Mouse (Mus musculus): ENCODE data around the gene Idnk. TPM values are rescaled to one million over a fixed set of nuclear protein-coding genes. Genes with fewer than 3 reads are reported as not detected.

The Idnk gene
- polyA plus RNA-seq, 1 experiment from 2014 or later: 37.9 TPM

DNA sequence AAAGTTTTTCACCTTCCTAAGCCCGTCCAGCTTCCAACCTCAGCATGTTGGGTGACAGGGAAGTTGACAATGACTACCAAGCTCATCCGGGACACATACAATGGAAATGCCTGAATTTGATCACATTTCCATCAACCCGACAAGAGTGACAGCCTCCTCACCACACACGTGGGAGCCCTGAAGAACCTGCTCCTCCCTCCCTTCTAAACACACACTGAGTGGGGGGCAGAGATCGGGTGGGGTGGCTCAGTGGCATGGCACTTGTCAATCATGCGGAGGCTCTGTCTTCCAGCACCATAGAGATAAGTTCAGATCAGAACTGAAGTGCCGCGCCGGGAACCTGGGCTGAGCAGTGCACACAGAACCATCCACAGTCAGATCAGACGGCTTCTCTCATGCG lies 7.0 kb upstream of the Idnk start:
- Histone ChIP-seq H3K27me3 (replicated peaks; ENCODE audit: control insufficient read depth, insufficient read depth, low read length) (no peaks in the 10 kb centered on the region), H3K27ac (ENCODE audit: low read depth, low read length) (no peak overlapping the region), H3K9me3 (ENCODE audit: control insufficient read depth, low read length) (no peaks in the 10 kb centered on the region), H3K4me3 (ENCODE audit: low read depth, low read length) (no peak overlapping the region), H3K4me1 (replicated peaks; ENCODE audit: control insufficient read depth, insufficient read depth, low read length) (no peaks in the 10 kb centered on the region), H3K4me2 (no peak overlapping the region), H3K36me3 (ENCODE audit: control insufficient read depth, insufficient read depth, low read length) (no peaks in the 10 kb centered on the region), H3K9ac (ENCODE audit: low read depth, low read length) (no peak overlapping the region)
- DNase-seq (ENCODE audit: low spot score): no peak
- ATAC-seq (replicated peaks; ENCODE audit: low FRiP score): no peak
- 64% methylated on average over 11 of the region's 11 CpGs for WGBS

DNA sequence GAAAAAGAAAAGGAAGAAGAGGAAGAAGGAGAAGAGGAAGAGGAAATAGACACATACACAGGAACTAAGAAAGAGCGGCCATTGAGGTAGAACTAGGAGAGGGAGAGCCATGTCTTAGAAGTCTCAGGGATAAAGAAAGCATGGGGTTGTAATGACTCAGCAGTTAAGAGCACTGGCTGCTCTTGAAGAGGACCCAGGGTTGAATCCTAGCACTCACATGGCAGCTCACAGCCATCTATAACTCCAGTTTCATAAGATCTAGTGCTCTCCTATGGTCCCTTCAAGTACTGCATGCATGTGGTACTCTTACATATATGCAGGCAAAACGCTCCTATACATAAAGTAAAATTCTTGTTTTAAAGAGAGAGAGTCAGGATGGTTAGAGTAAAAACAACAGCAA lies 1.4 kb upstream of the Idnk start:
- ATAC-seq (replicated peaks; ENCODE audit: low FRiP score) (no peak), DNase-seq (ENCODE audit: low spot score) (no peak)
- Histone ChIP-seq H3K9me3 (ENCODE audit: control insufficient read depth, low read length) (no peaks in the 10 kb centered on the region), H3K27ac (ENCODE audit: low read depth, low read length) (no peak overlapping the region), H3K27me3 (replicated peaks; ENCODE audit: control insufficient read depth, insufficient read depth, low read length) (no peaks in the 10 kb centered on the region), H3K4me2 (no peak overlapping the region), H3K4me1 (replicated peaks; ENCODE audit: control insufficient read depth, insufficient read depth, low read length) (peaks cover 5% of the 10 kb centered on the region), H3K36me3 (ENCODE audit: control insufficient read depth, insufficient read depth, low read length) (peaks cover 12% of the 10 kb centered on the region), H3K9ac (ENCODE audit: low read depth, low read length) (no peak overlapping the region), H3K4me3 (ENCODE audit: low read depth, low read length) (no peak overlapping the region)
- 75% methylated on average over 2 of the region's 2 CpGs for WGBS

GRCm38 (mm10) chr13:58157036-58157435 lies 413 bp upstream of the Idnk start:
- H3K27ac ChIP-seq (ENCODE audit: low read depth, low read length): no peak overlapping the region
- H3K36me3 ChIP-seq (ENCODE audit: control insufficient read depth, insufficient read depth, low read length): peaks cover 17% of the 10 kb centered on the region
- peak overlapping the region; percentile 76 for H3K9ac ChIP-seq (ENCODE audit: low read depth, low read length)
- peak overlapping the region; percentile 95 for H3K4me2 ChIP-seq
- DNase-seq (ENCODE audit: low spot score): no peak
- 14% methylated on average over 8 of the region's 8 CpGs for WGBS
- H3K4me3 ChIP-seq (ENCODE audit: low read depth, low read length): peak overlapping the region; percentile 96
- H3K27me3 ChIP-seq (replicated peaks; ENCODE audit: control insufficient read depth, insufficient read depth, low read length): no peaks in the 10 kb centered on the region
- ATAC-seq (replicated peaks; ENCODE audit: low FRiP score): peak; percentile 21; the same call in 1 of the 2 replicates
- peaks cover 5% of the 10 kb centered on the region for H3K4me1 ChIP-seq (replicated peaks; ENCODE audit: control insufficient read depth, insufficient read depth, low read length)
- no peaks in the 10 kb centered on the region for H3K9me3 ChIP-seq (ENCODE audit: control insufficient read depth, low read length)

GRCm38 (mm10) chr13:58158099-58158912 lies 857 bp downstream of the Idnk start:
- DNase-seq (ENCODE audit: low spot score) (peak; percentile 82), ATAC-seq (replicated peaks; ENCODE audit: low FRiP score) (peak; percentile 53)
- Histone ChIP-seq H3K4me3 (ENCODE audit: low read depth, low read length) (peak overlapping the region; percentile 96), H3K4me1 (replicated peaks; ENCODE audit: control insufficient read depth, insufficient read depth, low read length) (peaks cover 5% of the 10 kb centered on the region), H3K9me3 (ENCODE audit: control insufficient read depth, low read length) (no peaks in the 10 kb centered on the region), H3K4me2 (peak overlapping the region; percentile 95), H3K27ac (ENCODE audit: low read depth, low read length) (peak overlapping the region; percentile 56), H3K9ac (ENCODE audit: low read depth, low read length) (peak overlapping the region; percentile 76), H3K36me3 (ENCODE audit: control insufficient read depth, insufficient read depth, low read length) (peaks cover 18% of the 10 kb centered on the region), H3K27me3 (replicated peaks; ENCODE audit: control insufficient read depth, insufficient read depth, low read length) (no peaks in the 10 kb centered on the region)
- 5% methylated on average over 16 of the region's 16 CpGs for WGBS

DNA sequence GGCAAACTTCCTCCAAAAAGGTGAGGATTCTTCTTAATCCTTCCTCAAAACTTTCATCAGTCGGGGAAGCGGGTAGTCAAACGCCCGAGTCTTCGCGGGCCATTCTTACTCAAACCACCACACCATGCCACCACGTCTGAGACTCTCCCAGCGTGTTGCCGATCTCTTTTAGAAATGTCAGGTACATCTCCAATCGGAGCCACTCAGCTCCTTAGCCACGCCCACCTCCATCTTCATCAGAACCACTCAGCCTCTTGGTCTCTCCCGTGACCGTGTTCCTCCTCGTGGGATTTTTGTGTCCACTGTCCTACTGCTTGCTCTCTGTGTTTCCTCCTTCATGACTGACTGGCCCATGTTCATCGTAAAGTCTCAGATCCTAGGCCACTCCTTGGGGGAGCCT lies 3.3 kb downstream of the Idnk start:
- DNase-seq (ENCODE audit: low spot score) (no peak), ATAC-seq (replicated peaks; ENCODE audit: low FRiP score) (no peak)
- no peaks in the 10 kb centered on the region for H3K27me3 ChIP-seq (replicated peaks; ENCODE audit: control insufficient read depth, insufficient read depth, low read length)
- no peak overlapping the region for H3K9ac ChIP-seq (ENCODE audit: low read depth, low read length)
- peaks cover 28% of the 10 kb centered on the region for H3K36me3 ChIP-seq (ENCODE audit: control insufficient read depth, insufficient read depth, low read length)
- H3K27ac ChIP-seq (ENCODE audit: low read depth, low read length): no peak overlapping the region
- H3K4me3 ChIP-seq (ENCODE audit: low read depth, low read length): no peak overlapping the region
- no peak overlapping the region for H3K4me2 ChIP-seq
- 93% methylated on average over 15 of the region's 15 CpGs for WGBS
- peaks cover 5% of the 10 kb centered on the region for H3K4me1 ChIP-seq (replicated peaks; ENCODE audit: control insufficient read depth, insufficient read depth, low read length)
- H3K9me3 ChIP-seq (ENCODE audit: control insufficient read depth, low read length): no peaks in the 10 kb centered on the region

- no peaks in the 10 kb centered on the region for H3K4me1 ChIP-seq (replicated peaks; ENCODE audit: control insufficient read depth, insufficient read depth, low read length)
- H3K27me3 ChIP-seq (replicated peaks; ENCODE audit: control insufficient read depth, insufficient read depth, low read length): no peaks in the 10 kb centered on the region
- no peak overlapping the region for H3K4me2 ChIP-seq
- 89% methylated on average over 12 of the region's 12 CpGs for WGBS
- peaks cover 28% of the 10 kb centered on the region for H3K36me3 ChIP-seq (ENCODE audit: control insufficient read depth, insufficient read depth, low read length)
- H3K9me3 ChIP-seq (ENCODE audit: control insufficient read depth, low read length): no peaks in the 10 kb centered on the region
- DNase-seq (ENCODE audit: low spot score) (no peak), ATAC-seq (replicated peaks; ENCODE audit: low FRiP score) (no peak)
- no peak overlapping the region for H3K4me3 ChIP-seq (ENCODE audit: low read depth, low read length)
- H3K9ac ChIP-seq (ENCODE audit: low read depth, low read length): no peak overlapping the region
- H3K27ac ChIP-seq (ENCODE audit: low read depth, low read length): no peak overlapping the region
Measured at GRCm38 (mm10) chr13:58163343-58163742, 5.9 kb downstream of the Idnk start.

DNA sequence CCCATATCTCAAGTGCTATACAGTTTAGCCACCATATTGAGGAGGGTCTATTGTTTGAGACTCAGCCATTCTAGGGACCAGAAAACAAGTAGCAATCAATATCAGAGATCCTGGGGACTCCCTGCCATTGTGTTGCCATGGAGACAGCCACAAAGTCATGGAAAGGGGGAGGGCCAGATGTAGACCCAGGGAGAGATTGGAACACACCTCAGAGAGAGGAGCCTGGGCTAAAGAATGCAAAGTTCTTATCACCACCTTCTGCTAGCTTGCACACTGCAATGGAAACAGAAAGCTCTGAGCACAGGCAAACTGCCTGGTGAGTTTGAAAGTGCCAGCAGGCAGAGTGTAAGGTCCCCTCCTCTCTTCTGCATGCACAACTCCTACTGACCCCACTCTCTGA lies 10.7 kb downstream of the Idnk start:
- DNase-seq (ENCODE audit: low spot score) (no peak), ATAC-seq (replicated peaks; ENCODE audit: low FRiP score) (no peak)
- H3K4me3 ChIP-seq (ENCODE audit: low read depth, low read length): no peak overlapping the region
- H3K27ac ChIP-seq (ENCODE audit: low read depth, low read length): no peak overlapping the region
- no peak overlapping the region for H3K9ac ChIP-seq (ENCODE audit: low read depth, low read length)
- H3K4me1 ChIP-seq (replicated peaks; ENCODE audit: control insufficient read depth, insufficient read depth, low read length): no peaks in the 10 kb centered on the region
- H3K9me3 ChIP-seq (ENCODE audit: control insufficient read depth, low read length): no peaks in the 10 kb centered on the region
- peaks cover 11% of the 10 kb centered on the region for H3K36me3 ChIP-seq (ENCODE audit: control insufficient read depth, insufficient read depth, low read length)
- no peaks in the 10 kb centered on the region for H3K27me3 ChIP-seq (replicated peaks; ENCODE audit: control insufficient read depth, insufficient read depth, low read length)
- H3K4me2 ChIP-seq: no peak overlapping the region

- Histone ChIP-seq H3K4me1 (replicated peaks; ENCODE audit: control insufficient read depth, insufficient read depth, low read length) (no peaks in the 10 kb centered on the region), H3K4me3 (ENCODE audit: low read depth, low read length) (no peak overlapping the region), H3K9me3 (ENCODE audit: control insufficient read depth, low read length) (no peaks in the 10 kb centered on the region), H3K36me3 (ENCODE audit: control insufficient read depth, insufficient read depth, low read length) (peaks cover 34% of the 10 kb centered on the region), H3K4me2 (no peak overlapping the region), H3K27ac (ENCODE audit: low read depth, low read length) (no peak overlapping the region), H3K9ac (ENCODE audit: low read depth, low read length) (no peak overlapping the region), H3K27me3 (replicated peaks; ENCODE audit: control insufficient read depth, insufficient read depth, low read length) (no peaks in the 10 kb centered on the region)
- DNase-seq (ENCODE audit: low spot score) (no peak), ATAC-seq (replicated peaks; ENCODE audit: low FRiP score) (no peak)
- WGBS: 90% methylated on average over 3 of the region's 3 CpGs
Measured at GRCm38 (mm10) chr13:58176105-58176504, 18.7 kb downstream of the Idnk start.

DNA sequence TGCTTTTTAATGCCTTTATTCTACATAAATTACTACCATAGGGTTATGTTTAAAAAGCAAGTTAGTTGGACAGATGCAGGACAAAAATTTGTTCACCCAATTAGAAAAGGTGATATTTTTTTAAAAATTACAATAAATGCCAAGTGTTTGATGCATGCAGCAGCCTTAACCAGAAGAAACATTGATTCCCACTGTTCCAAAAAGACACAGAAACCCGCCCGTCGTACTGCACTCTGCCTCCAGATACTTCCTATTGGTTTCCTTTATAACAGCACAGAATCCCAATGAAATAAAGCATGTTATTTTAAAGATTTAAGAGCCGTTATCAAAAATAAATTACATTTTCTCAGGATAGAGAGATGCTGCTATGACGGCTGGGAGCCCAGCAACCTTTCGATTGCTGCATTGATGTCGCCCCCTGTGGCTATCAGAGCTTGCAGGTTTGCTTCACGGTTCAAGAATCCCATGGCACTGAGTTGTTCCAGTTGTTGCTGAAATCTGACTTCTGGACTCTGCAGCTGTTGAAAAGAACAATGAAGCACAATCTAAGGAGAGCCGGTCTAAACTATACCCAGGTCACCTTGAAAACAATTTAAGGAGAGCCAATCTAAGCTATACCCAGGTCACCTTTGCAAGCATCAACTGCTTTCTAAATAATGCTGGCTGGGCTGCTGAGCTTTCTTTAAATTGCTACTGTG lies 20.2 kb downstream of the Idnk start:
- 91% methylated on average over 9 of the region's 9 CpGs for WGBS
- Histone ChIP-seq H3K4me3 (ENCODE audit: low read depth, low read length) (no peak overlapping the region), H3K36me3 (ENCODE audit: control insufficient read depth, insufficient read depth, low read length) (peaks cover 35% of the 10 kb centered on the region)

More for the DNA sequence above, 20.2 kb downstream of the Idnk start:
- Histone ChIP-seq H3K9me3 (ENCODE audit: control insufficient read depth, low read length) (no peaks in the 10 kb centered on the region), H3K9ac (ENCODE audit: low read depth, low read length) (no peak overlapping the region), H3K27me3 (replicated peaks; ENCODE audit: control insufficient read depth, insufficient read depth, low read length) (no peaks in the 10 kb centered on the region), H3K27ac (ENCODE audit: low read depth, low read length) (no peak overlapping the region), H3K4me2 (no peak overlapping the region), H3K4me1 (replicated peaks; ENCODE audit: control insufficient read depth, insufficient read depth, low read length) (no peaks in the 10 kb centered on the region)
- DNase-seq (ENCODE audit: low spot score) (no peak), ATAC-seq (replicated peaks; ENCODE audit: low FRiP score) (no peak)

Data from liver, embryonic 11.5 days (tissue).